Mouse (Mus musculus): Measurements from ENCODE around the gene Hsd11b1. TPM values are rescaled to one million over a fixed set of nuclear protein-coding genes. Genes with fewer than 3 reads are reported as not detected.

The Hsd11b1 gene
- total RNA-seq (2012; rRNA removed) (not detected in 2 replicates), polyA plus RNA-seq (2012; ENCODE audit: insufficient read depth in 1 of 2, insufficient read length in 2 of 2, low read depth in 1 of 2, low replicate concordance in 2 of 2, missing spikeins in 1 of 2) (not detected)

DNA sequence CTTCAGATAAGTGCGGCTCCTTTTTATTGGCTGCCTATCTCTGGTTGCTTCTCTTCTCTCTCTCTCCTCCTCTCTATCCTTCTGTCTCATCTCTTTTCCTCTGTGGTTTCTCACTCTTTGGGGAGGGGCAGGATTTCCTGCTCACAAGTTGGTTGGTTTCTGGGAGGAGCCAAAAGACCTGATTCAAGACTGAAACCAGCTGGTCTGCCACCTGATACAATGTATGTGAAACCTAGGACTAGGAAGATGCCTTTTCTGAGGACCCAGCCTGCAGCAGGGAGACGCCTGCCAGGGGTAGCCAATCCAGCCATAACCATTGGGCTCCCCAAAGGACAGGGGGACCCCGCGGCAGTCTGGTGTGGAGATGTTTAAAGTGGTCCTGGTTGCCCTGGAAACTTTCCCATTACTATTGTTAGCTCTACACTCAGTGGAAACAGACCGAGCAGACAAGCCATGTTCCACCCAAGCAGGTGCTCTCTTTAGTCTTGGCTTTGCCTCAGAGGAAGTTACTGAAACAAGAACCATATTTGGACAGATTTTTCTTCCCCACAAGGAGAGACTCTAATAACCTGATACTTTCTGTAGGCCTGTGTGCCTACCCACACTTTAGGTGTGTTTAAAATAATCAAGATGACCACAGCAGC is at the start of gene Hsd11b1:
Gene Hsd11b1 (minus strand): TSS at position 121 of the 644 bp plus-strand sequence.
- H3K27ac ChIP-seq (ENCODE audit: control insufficient read depth, low read depth, low read length) = no peak within 1 kb of the TSS
- H3K36me3 ChIP-seq (ENCODE audit: control insufficient read depth in 1 of 2, insufficient read depth in 2 of 2, low read length in 2 of 2) = no peaks in the 10 kb centered on the region
- no peaks in the 10 kb centered on the region for H3K9me3 ChIP-seq (replicated peaks; ENCODE audit: insufficient read depth, low read length)
- DNase-seq (ENCODE audit: low read depth, low spot score) = no peak
- H3K27me3 ChIP-seq (ENCODE audit: control insufficient read depth in 1 of 2, insufficient read depth in 2 of 2, low read length in 2 of 2) = no peaks in the 10 kb centered on the region; a peak in 1 of 4 replicates
- no peak for TF ChIP-seq CHD2 (IDR thresholded peaks at IDR 0.05; ENCODE audit: low read length)
- TF ChIP-seq SIN3A (IDR thresholded peaks at IDR 0.05; ENCODE audit: low read length) = no peak
- TF ChIP-seq MEF2A (IDR thresholded peaks at IDR 0.05; ENCODE audit: extremely low read depth, insufficient replicate concordance, low read depth, low read length, poor library complexity, severe bottlenecking) = no peak
- TF ChIP-seq ZNF384 (IDR thresholded peaks at IDR 0.05; ENCODE audit: low read depth, low read length) = no peak
- TF ChIP-seq NELFE (IDR thresholded peaks at IDR 0.05; ENCODE audit: low read depth, low read length) = no peak
- TF ChIP-seq HCFC1 (IDR thresholded peaks at IDR 0.05; ENCODE audit: low read depth, low read length) = no peak
- H3K9ac ChIP-seq (ENCODE audit: control insufficient read depth, low read depth, low read length, poor library complexity, severe bottlenecking) = no peak within 1 kb of the TSS
- no peak within 1 kb of the TSS for H3K4me3 ChIP-seq (ENCODE audit: control insufficient read depth in 1 of 2, insufficient read depth in 1 of 2, low read depth in 2 of 2, low read length in 2 of 2)
- H3K79me2 ChIP-seq (ENCODE audit: control insufficient read depth, insufficient read depth, low read length, poor library complexity) = no peaks in the 10 kb centered on the region
- no peaks in the 10 kb centered on the region for H3K4me1 ChIP-seq (ENCODE audit: control insufficient read depth in 1 of 2, insufficient read depth in 2 of 2, low read length in 2 of 2)

DNA sequence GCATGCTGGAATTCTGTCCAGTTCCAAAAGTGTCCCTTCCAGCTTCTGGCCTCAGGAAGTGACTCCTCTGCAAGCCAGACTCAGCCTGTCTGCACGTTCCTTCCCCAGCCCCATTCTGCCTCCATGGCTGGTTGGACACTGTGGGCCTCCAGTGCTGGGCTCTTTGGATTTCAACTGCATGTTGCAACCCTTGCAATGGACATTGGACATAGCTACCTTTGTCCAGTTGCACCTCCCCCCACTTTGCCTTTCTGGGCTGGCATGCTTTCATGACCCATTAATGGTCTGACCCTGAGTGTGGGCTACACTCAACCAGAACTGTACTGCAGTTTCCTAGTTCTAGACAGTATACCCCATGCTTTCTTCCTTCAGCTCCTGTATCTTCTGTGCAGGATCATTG is 47.7 kb upstream of the Hsd11b1 start:
- Histone ChIP-seq H3K36me3 (ENCODE audit: control insufficient read depth in 1 of 2, insufficient read depth in 2 of 2, low read length in 2 of 2) (no peaks in the 10 kb centered on the region), H3K4me3 (ENCODE audit: control insufficient read depth in 1 of 2, insufficient read depth in 1 of 2, low read depth in 2 of 2, low read length in 2 of 2) (no peak overlapping the region), H3K79me2 (ENCODE audit: control insufficient read depth, insufficient read depth, low read length, poor library complexity) (no peaks in the 10 kb centered on the region), H3K9ac (ENCODE audit: control insufficient read depth, low read depth, low read length, poor library complexity, severe bottlenecking) (no peak overlapping the region), H3K27me3 (ENCODE audit: control insufficient read depth in 1 of 2, insufficient read depth in 2 of 2, low read length in 2 of 2) (no peaks in the 10 kb centered on the region), H3K9me3 (replicated peaks; ENCODE audit: insufficient read depth, low read length) (no peaks in the 10 kb centered on the region), H3K4me1 (ENCODE audit: control insufficient read depth in 1 of 2, insufficient read depth in 2 of 2, low read length in 2 of 2) (no peaks in the 10 kb centered on the region), H3K27ac (ENCODE audit: control insufficient read depth, low read depth, low read length) (no peak overlapping the region)
- no peak for TF ChIP-seq RCOR1 (IDR thresholded peaks at IDR 0.05; ENCODE audit: low read depth, low read length)
- DNase-seq (ENCODE audit: low read depth, low spot score) = no peak

DNA sequence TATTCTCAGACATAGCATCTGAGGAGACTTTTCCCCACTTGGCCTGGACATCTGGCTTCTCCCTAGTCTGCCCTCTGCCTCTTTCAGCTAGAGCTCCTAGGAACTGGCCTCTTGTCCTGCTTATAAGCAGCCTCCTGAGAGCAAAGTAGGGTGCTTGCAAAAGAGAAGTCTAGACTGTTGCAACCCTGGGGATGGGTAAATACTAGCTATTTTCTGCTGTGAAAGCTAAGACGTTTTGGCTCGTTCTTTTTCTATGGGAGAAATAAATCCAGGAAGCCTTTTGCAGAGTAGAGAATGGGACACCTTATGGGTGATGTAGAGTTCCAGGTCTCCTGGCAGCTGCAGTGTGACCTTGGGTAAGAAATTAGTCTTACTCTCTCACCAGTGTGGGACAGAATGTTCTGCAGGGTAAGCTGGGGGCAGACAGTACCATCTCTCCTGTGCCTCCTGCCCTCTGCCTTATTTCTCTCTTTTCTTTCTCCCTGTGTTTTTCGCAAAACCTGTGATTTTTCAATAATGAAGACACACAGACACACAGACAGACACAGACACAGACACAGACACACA is 46.7 kb upstream of the Hsd11b1 start:
- H3K79me2 ChIP-seq (ENCODE audit: control insufficient read depth, insufficient read depth, low read length, poor library complexity) = no peaks in the 10 kb centered on the region
- no peaks in the 10 kb centered on the region for H3K27me3 ChIP-seq (ENCODE audit: control insufficient read depth in 1 of 2, insufficient read depth in 2 of 2, low read length in 2 of 2)
- H3K27ac ChIP-seq (ENCODE audit: control insufficient read depth, low read depth, low read length) = no peak overlapping the region
- no peak overlapping the region for H3K9ac ChIP-seq (ENCODE audit: control insufficient read depth, low read depth, low read length, poor library complexity, severe bottlenecking)
- H3K9me3 ChIP-seq (replicated peaks; ENCODE audit: insufficient read depth, low read length) = no peaks in the 10 kb centered on the region
- no peak for DNase-seq (ENCODE audit: low read depth, low spot score)
- TF ChIP-seq POLR2A (IDR thresholded peaks at IDR 0.05; ENCODE audit: control insufficient read depth in 1 of 2, insufficient read depth in 1 of 2, low read depth in 1 of 2, low read length in 2 of 2, poor library complexity in 1 of 2) (no peak), TCF12 (IDR thresholded peaks at IDR 0.05; ENCODE audit: low read depth, low read length) (no peak), UBTF (IDR thresholded peaks at IDR 0.05; ENCODE audit: borderline replicate concordance, insufficient read depth, low read depth, low read length) (no peak), ELF1 (IDR thresholded peaks at IDR 0.05; ENCODE audit: low read depth, low read length) (no peak)
- H3K36me3 ChIP-seq (ENCODE audit: control insufficient read depth in 1 of 2, insufficient read depth in 2 of 2, low read length in 2 of 2) = no peaks in the 10 kb centered on the region
- no peaks in the 10 kb centered on the region for H3K4me1 ChIP-seq (ENCODE audit: control insufficient read depth in 1 of 2, insufficient read depth in 2 of 2, low read length in 2 of 2)
- H3K4me3 ChIP-seq (ENCODE audit: control insufficient read depth in 1 of 2, insufficient read depth in 1 of 2, low read depth in 2 of 2, low read length in 2 of 2) = no peak overlapping the region

Data from MEL (cell line).